Mouse (Mus musculus) cerebellum, postnatal 10 days (tissue): ENCODE results near the gene Sfrp4.

Source experiments
- DNase-seq, 2 experiments: peaks; one replicate each; pipeline ENCODE4 v3.0.0; 2021; ENCODE audit warnings: mixed read lengths in 2 of 2

Sfrp4 gene

GRCm38 (mm10) chr13:19636131-19636530 is 13.2 kb downstream of the Sfrp4 start:
- peak; percentile 52 to 55 for DNase-seq

- DNase-seq: peak; percentile 33 to 52
These were observed 17.4 kb downstream of the Sfrp4 start for GRCm38 (mm10) chr13:19640203-19640851.

- DNase-seq: no peak
These were observed 20.6 kb downstream of the Sfrp4 start for GRCm38 (mm10) chr13:19643519-19643918.

DNA sequence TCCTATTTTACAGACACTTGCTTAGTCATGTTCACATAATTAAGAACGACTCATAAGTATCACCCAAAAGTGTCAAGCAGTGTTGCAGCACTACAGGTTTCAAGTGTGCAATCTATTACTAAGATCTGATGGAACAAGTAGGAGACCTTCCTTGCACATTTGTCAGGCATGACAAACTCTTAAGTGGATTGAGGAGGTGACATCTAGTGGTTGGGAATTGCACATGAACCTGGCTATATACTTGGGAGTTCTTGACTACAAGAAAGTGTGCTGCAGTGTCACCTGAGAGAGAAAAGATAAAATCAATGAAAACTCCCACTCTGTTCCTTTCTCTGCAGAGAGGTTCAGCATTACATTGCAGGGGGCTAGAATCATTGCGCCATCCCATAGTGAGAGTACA is 21.3 kb downstream of the Sfrp4 start:
- peak in 1 of 2 experiments; percentile 30 for DNase-seq

DNA sequence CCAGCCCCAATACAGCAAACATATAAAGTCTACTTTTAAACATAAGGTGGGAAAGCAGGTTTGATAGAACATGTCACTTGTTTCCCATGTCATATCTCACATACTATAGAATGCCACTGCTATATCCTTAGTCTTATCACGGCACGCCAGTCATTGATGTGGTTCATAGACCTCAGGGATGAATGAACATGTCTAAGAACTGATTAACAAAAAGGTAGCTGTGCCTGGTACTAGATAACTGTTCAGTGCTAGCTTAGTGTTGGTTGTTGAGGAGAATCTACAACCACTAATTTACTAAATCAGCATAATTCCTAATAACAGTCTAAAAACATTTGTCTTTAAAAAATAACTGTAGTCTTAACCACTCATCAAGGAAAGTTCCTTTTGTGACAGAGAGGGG is 26.9 kb downstream of the Sfrp4 start:
- DNase-seq: no peak

- DNase-seq: no peak
These were observed 29.5 kb downstream of the Sfrp4 start for GRCm38 (mm10) chr13:19652405-19652804.

DNA sequence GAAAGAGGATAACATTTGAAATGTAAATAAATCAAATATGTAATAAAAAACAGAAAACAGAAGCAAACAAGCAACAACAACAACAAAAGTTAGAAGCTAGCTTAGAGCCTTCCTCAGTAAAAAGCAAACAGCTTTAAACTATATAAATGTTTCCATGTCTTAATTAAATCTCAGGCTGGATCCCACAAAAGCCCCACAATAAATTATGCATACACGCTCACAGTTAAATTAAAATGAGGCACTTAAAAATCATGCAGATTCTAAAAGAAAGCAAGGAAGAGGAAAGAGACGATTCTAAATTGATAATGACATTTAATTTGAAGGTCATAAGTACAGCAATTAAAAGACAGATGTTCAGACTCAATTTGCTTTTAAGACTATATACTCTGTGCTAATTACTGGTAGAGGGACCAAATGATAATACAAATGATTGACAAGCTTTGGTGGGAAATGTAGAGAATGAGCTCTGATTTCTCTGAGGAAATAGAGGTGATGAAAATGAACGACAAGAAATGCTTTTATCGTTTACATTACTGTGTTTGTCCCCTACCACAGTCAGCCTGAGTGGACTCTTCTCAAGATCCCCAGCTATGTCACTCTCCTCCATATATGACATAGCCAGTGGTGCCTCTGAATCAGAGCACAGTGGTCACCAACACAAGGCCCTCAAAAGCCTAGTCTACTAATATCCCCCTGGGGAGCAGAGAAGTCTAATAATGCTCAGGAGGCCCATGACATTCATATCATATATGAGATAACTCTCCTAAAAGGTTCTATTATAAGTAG is 45.6 kb downstream of the Sfrp4 start:
- DNase-seq: no peak

- DNase-seq: no peak
These were observed 51.1 kb downstream of the Sfrp4 start for GRCm38 (mm10) chr13:19674025-19674424.

- no peak for DNase-seq
These were observed 51.7 kb downstream of the Sfrp4 start for GRCm38 (mm10) chr13:19674601-19675000.
